Mouse (Mus musculus) embryonic facial prominence, embryonic 15.5 days (tissue): ENCODE measurements around the gene Smurf1. TPM values are rescaled to one million over a fixed set of nuclear protein-coding genes. Genes with fewer than 3 reads are reported as not detected.

Experiments used
- ATAC-seq: fragments of 200-750 bp; cut with Nextera tagmentation; 2 replicates; pipeline ENCODE4 v1.8.0; 2017; ENCODE audit warnings: low read depth, moderate TSS enrichment; ENCODE audit not compliant: insufficient number of reproducible peaks, low FRiP score, low TSS enrichment
- H3K27ac ChIP-seq: fragments of 300-500 bp; sonication (generic); replicated peaks from 2 replicates; pipeline ENCODE4 v1.5.1; 2015; ENCODE audit warnings: mild to moderate bottlenecking, inconsistent platforms
- H3K27me3 ChIP-seq: fragments of 300-500 bp; sonication (generic); 2 replicates; pipeline ENCODE4 v1.6.1; 2015; ENCODE audit warnings: inconsistent platforms
- H3K36me3 ChIP-seq: fragments of 300-500 bp; sonication (generic); 2 replicates; pipeline ENCODE4 v1.6.1; 2015; ENCODE audit warnings: mild to moderate bottlenecking, inconsistent platforms
- H3K4me1 ChIP-seq: fragments of 300-500 bp; sonication (generic); 2 replicates; pipeline ENCODE4 v1.6.1; 2015; ENCODE audit warnings: inconsistent platforms
- H3K4me2 ChIP-seq: fragments of 300-500 bp; sonication (generic); replicated peaks from 2 replicates; pipeline ENCODE4 v1.6.1; 2015; ENCODE audit warnings: mild to moderate bottlenecking, inconsistent platforms
- H3K4me3 ChIP-seq: fragments of 300-500 bp; sonication (generic); replicated peaks from 2 replicates; pipeline ENCODE4 v1.5.1; 2015; ENCODE audit warnings: mild to moderate bottlenecking, inconsistent platforms
- H3K9ac ChIP-seq: fragments of 300-500 bp; sonication (generic); 2 replicates; pipeline ENCODE4 v1.6.1; 2015; ENCODE audit warnings: inconsistent platforms
- H3K9me3 ChIP-seq: fragments of 300-500 bp; sonication (generic); replicated peaks from 2 replicates; pipeline ENCODE4 v1.6.1; 2016; ENCODE audit warnings: inconsistent platforms
- WGBS: fragments of 180-500 bp; shearing (Covaris S2); methylation state at CpG from one replicate; pipeline ENCODE4 v1.1.7; 2015; 5-methylcytosine and 5-hydroxymethylcytosine counted together
- microRNA-seq: library from miRNA; unstranded; fragments of <30 nt; microRNA quantifications from one replicate; pipeline ENCODE4, GENCODE M21; 2016; ENCODE audit warnings: borderline number of aligned reads
- polyA plus RNA-seq: library from polyadenylated mRNA; unstranded; fragments of >200 nt; fragmentation: Nextera tagmentation; extraction: Ambion mirVana; gene quantifications from 2 replicates; pipeline ENCODE4 v1.2.1, GENCODE M21; 2015

The Smurf1 gene
- polyA plus RNA-seq, 1 experiment from 2014 or later, result 18.5 TPM

DNA sequence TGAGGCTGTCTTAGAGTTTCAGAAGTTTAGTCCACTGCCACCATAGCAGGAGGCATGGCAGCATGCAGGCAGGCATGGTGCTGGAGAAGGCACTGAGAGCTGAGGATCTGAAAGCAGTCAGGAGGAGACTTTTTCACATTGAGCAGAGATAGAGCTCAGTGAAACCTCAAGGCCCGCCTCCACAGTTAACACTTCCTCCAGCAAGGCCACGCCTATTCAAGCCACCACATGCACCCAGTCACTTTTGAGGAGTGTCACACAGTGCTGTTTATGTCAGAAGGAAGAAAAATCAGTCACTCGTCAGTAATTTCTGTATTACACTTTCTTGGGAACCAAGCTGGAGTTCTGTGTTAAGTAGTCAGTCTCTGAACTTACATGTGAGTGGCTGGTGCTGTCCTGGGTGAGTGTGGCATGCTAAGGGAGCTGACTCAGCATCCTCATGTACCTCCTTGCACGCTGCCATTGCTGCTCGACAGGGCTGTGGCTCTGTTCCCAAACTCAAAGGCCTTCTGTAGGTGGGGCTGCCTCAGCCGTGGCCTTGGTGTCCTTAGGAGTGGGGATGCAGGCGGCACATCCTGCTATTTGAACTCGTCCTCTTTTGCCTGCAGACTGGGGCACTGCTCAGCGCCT, 133.7 kb downstream of the Smurf1 start:
- Histone ChIP-seq H3K4me3 (no peak overlapping the region), H3K36me3 (peaks cover 100% of the 10 kb centered on the region), H3K9me3 (no peaks in the 10 kb centered on the region), H3K27ac (no peak overlapping the region), H3K4me1 (no peaks in the 10 kb centered on the region), H3K27me3 (no peaks in the 10 kb centered on the region), H3K9ac (no peak overlapping the region), H3K4me2 (no peak overlapping the region)
- ATAC-seq, result no peak
- WGBS, result 80% methylated on average over 9 of the region's 9 CpGs

DNA sequence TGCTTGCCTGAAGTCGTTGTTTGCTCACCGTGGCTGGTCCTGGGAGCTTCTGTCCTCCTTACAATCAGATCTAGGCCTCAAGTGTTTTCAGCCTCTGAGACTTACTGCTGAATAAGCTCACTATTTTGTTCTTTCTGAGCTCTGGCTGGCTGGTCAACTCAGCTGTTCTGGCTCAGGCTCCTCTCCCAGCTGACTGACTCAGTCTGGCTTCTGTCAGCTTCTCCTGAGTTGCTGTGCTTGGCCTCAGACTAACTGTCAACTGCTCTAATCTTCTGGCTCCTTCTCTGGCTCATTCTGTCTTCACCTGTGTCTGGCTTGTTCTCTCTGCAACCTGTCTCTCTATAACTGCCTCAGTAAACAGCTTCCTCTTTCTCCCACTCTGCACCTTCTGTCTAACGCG, 136.0 kb downstream of the Smurf1 start:
- Histone ChIP-seq H3K27me3 (no peaks in the 10 kb centered on the region), H3K9ac (no peak overlapping the region), H3K4me1 (no peaks in the 10 kb centered on the region), H3K4me3 (no peak overlapping the region), H3K27ac (no peak overlapping the region), H3K9me3 (no peaks in the 10 kb centered on the region), H3K36me3 (peaks cover 100% of the 10 kb centered on the region), H3K4me2 (no peak overlapping the region)
- WGBS, result 92% methylated on average over 4 of the region's 4 CpGs
- no peak for ATAC-seq

DNA sequence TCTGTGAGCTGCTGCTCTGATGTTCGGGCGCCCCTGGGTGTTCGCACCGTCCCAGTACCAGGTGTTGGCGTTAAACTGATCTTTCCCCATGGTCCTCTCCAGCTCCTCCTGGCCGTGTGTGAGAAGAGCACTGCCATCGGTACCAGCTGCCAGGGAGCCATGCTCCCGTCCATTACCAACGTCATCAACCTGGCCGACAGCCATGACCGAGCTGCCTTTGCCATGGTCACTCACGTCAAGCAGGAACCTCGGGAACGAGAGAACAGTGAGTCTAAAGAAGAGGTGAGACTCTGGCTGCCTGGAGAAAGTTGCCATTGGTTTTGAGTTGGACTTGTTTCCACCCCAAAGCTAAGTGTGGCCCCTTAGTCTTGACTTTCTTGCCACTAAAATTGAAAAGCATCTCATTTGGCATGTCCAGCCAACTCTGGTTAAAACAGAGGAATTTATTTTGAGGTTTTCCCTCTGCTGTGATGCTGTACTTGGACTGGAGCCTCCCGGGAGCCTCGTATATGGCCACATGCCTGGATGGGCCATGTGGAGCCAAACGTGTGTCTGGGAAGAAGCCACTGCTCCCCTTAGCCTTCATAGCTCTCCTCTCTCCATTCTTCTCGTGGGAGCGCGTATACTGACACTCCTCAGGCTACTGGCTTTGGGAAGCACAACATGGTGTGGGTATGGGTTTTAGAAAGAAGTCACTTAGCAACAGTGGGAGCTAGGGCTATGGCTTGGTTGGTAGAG, 137.1 kb downstream of the Smurf1 start:
- H3K27me3 ChIP-seq, result no peaks in the 10 kb centered on the region
- H3K36me3 ChIP-seq, result peaks cover 100% of the 10 kb centered on the region
- H3K4me2 ChIP-seq, result no peak overlapping the region
- WGBS, result 91% methylated on average over 20 of the region's 20 CpGs
- H3K9ac ChIP-seq, result no peak overlapping the region
- H3K27ac ChIP-seq, result no peak overlapping the region
- no peak overlapping the region for H3K4me3 ChIP-seq
- no peak for ATAC-seq
- no peaks in the 10 kb centered on the region for H3K9me3 ChIP-seq
- H3K4me1 ChIP-seq, result no peaks in the 10 kb centered on the region

Small RNA genes within 50 kb of the gene (microRNA-seq; reads per million reads assigned to microRNA genes)
- not detected for gene Mir7039

Other genes starting within 250 kb of the Smurf1 start
- 1.8 and 2.3 TPM in 2 replicates for gene Tmem130, start 204.0 kb downstream of the Smurf1 start, polyA plus RNA-seq
- gene Trrap, start 198.1 kb downstream of the Smurf1 start, polyA plus RNA-seq, result 62.2 and 68.6 TPM in 2 replicates
- not detected in 2 replicates for gene Gm4871, start 66.9 kb upstream of the Smurf1 start, polyA plus RNA-seq
- gene 1700018F24Rik, start 77.1 kb upstream of the Smurf1 start, polyA plus RNA-seq, result 0.14 and 0.15 TPM in 2 replicates
- 143 and 147 TPM in 2 replicates for gene Arpc1a, start 118.0 kb upstream of the Smurf1 start, polyA plus RNA-seq
- not detected in 2 replicates for gene Kpna7, start 118.2 kb upstream of the Smurf1 start, polyA plus RNA-seq
- 310 and 324 TPM in 2 replicates for gene Arpc1b, start 148.4 kb upstream of the Smurf1 start, polyA plus RNA-seq
- gene Pdap1, start 174.4 kb upstream of the Smurf1 start, polyA plus RNA-seq, result 93.7 and 108 TPM in 2 replicates
- gene Bud31, start 174.5 kb upstream of the Smurf1 start, polyA plus RNA-seq, result 178 and 183 TPM in 2 replicates
- gene Ptcd1, start 201.3 kb upstream of the Smurf1 start, polyA plus RNA-seq, result 16.9 and 18.0 TPM in 2 replicates
- gene Cpsf4, start 201.4 kb upstream of the Smurf1 start, polyA plus RNA-seq, result 46.3 and 47.6 TPM in 2 replicates
- 616 and 640 TPM in 2 replicates for gene Atp5j2, start 226.2 kb upstream of the Smurf1 start, polyA plus RNA-seq
- 11.8 and 12.5 TPM in 2 replicates for gene Zkscan14, start 236.0 kb upstream of the Smurf1 start, polyA plus RNA-seq
- gene Zkscan5, start 238.7 kb upstream of the Smurf1 start, polyA plus RNA-seq, result 13.6 and 13.7 TPM in 2 replicates